In genomic region chr8:4347661-4348060, GRCm38 (mm10) we compare ENCODE assay signal across 13 mouse cellular contexts. TPM values are rescaled to one million over a fixed set of nuclear protein-coding genes. Genes with fewer than 3 reads are reported as not detected.
A peak's percentile ranks its signal among the peaks of the same experiment; 100 is the strongest.
DNase-seq lines count a peak whose midpoint lies in the region; ATAC-seq and TF ChIP-seq lines count a peak whose summit lies in the region.
"Had no signal": no experiment of that assay in that cellular context is flagged by ENCODE, and none has a peak within 500 bp of the region (broad histone marks: within the 10 kb centered on the region; RNA-seq: fewer than 3 reads in every experiment).

No protein-coding gene starts in this region.

- no peak for TF ChIP-seq CTCF in hindbrain, postnatal 0 days (IDR thresholded peaks at IDR 0.05; ENCODE audit: low read depth)
- no peak for TF ChIP-seq CTCF in ES-Bruce4 (IDR thresholded peaks at IDR 0.05; ENCODE audit: low read depth, low read length)

- ATAC-seq in hindbrain, postnatal 0 days = 0 out of 2 replicates have a peak, but pooled peaks have one; percentile 19
- peak; percentile 24; the same call in 1 of the 2 replicates for ATAC-seq in limb, embryonic 13.5 days (ENCODE audit: low FRiP score, low read depth)
- ATAC-seq: midbrain, embryonic 15.5 days had no signal

- H3K9ac ChIP-seq in hindbrain, postnatal 0 days (replicated peaks; ENCODE audit: low read length) = no peak overlapping the region
- peak overlapping the region; percentile 27; the same call in 1 of the 2 replicates for H3K9ac ChIP-seq in ES-Bruce4 (ENCODE audit: low read depth, poor library complexity, severe bottlenecking)
- no peak overlapping the region for H3K9ac ChIP-seq in limb, embryonic 13.5 days
- H3K9ac ChIP-seq: lung, embryonic 14.5 days; midbrain, embryonic 15.5 days had no signal

- no peak overlapping the region for H3K4me3 ChIP-seq in hindbrain, postnatal 0 days (ENCODE audit: low read length)
- H3K4me3 ChIP-seq in hindbrain, embryonic 10.5 days = no peak overlapping the region
- H3K4me3 ChIP-seq in ES-Bruce4 (ENCODE audit: low read depth, low read length) = no peak overlapping the region
- peak overlapping the region; percentile 8; the same call in 1 of the 2 replicates for H3K4me3 ChIP-seq in limb, embryonic 13.5 days
- H3K4me3 ChIP-seq: midbrain, embryonic 15.5 days had no signal

- no peaks in the 10 kb centered on the region for H3K36me3 ChIP-seq in hindbrain, postnatal 0 days (ENCODE audit: insufficient read depth, low read length)
- no peaks in the 10 kb centered on the region for H3K36me3 ChIP-seq in hindbrain, embryonic 10.5 days
- no peaks in the 10 kb centered on the region for H3K36me3 ChIP-seq in ES-Bruce4 (ENCODE audit: control insufficient read depth, insufficient read depth, low read length, poor library complexity, severe bottlenecking)
- H3K36me3 ChIP-seq in limb, embryonic 13.5 days = no peaks in the 10 kb centered on the region
- H3K36me3 ChIP-seq: midbrain, embryonic 15.5 days had no signal

- no peaks in the 10 kb centered on the region for H3K4me1 ChIP-seq in hindbrain, postnatal 0 days (ENCODE audit: insufficient read depth, low read length)
- H3K4me1 ChIP-seq in hindbrain, embryonic 10.5 days (replicated peaks) = peaks cover 9% of the 10 kb centered on the region
- peaks cover 2% of the 10 kb centered on the region for H3K4me1 ChIP-seq in ES-Bruce4 (ENCODE audit: control insufficient read depth, insufficient read depth, low read length)
- no peaks in the 10 kb centered on the region for H3K4me1 ChIP-seq in limb, embryonic 13.5 days
- H3K4me1 ChIP-seq: midbrain, embryonic 15.5 days had no signal

- no peak for TF ChIP-seq POLR2A in ES-Bruce4 (IDR thresholded peaks at IDR 0.05; ENCODE audit: insufficient read depth, low read length)

- TF ChIP-seq EP300 in ES-Bruce4 (IDR thresholded peaks at IDR 0.05; ENCODE audit: insufficient read depth, low read depth, low read length) = no peak

- no peaks in the 10 kb centered on the region for H3K9me3 ChIP-seq in hindbrain, postnatal 0 days (ENCODE audit: low read length)
- H3K9me3 ChIP-seq in hindbrain, embryonic 10.5 days = no peaks in the 10 kb centered on the region
- no peaks in the 10 kb centered on the region for H3K9me3 ChIP-seq in ES-Bruce4 (replicated peaks; ENCODE audit: control insufficient read depth, insufficient read depth, low read length, poor library complexity, severe bottlenecking)
- H3K9me3 ChIP-seq in limb, embryonic 13.5 days = no peaks in the 10 kb centered on the region
- H3K9me3 ChIP-seq: midbrain, embryonic 15.5 days had no signal

- WGBS in hindbrain, postnatal 0 days = 71% methylated on average over 7 of the region's 7 CpGs
- 61% methylated on average over 7 of the region's 7 CpGs for WGBS in hindbrain, embryonic 10.5 days
- 49% methylated on average over 7 of the region's 7 CpGs for WGBS in limb, embryonic 13.5 days

- no peak for DNase-seq in hindbrain, postnatal 0 days (ENCODE audit: low spot score)
- no peak for DNase-seq in hindbrain, embryonic 10.5 days (ENCODE audit: low spot score)
- DNase-seq in B cell, adult 2 months = peak; percentile 37 to 50
- DNase-seq in retina, postnatal 1 day = no peak
- DNase-seq in adrenal gland, postnatal 10 days = no peak
- DNase-seq in urinary bladder, postnatal 36 days (ENCODE audit: low spot score in 2 of 2) = no peak
- DNase-seq: cerebellum, adult 9-11 months; kidney, postnatal 36 days; lung, embryonic 14.5 days; thymus, postnatal 4 days had no signal

- no peaks in the 10 kb centered on the region for H3K27me3 ChIP-seq in hindbrain, postnatal 0 days (ENCODE audit: insufficient read depth, low read length)
- H3K27me3 ChIP-seq in hindbrain, embryonic 10.5 days (ENCODE audit: insufficient read depth, poor library complexity, severe bottlenecking) = no peaks in the 10 kb centered on the region
- H3K27me3 ChIP-seq in ES-Bruce4 (ENCODE audit: control insufficient read depth, insufficient read depth, low read length, poor library complexity, severe bottlenecking) = no peaks in the 10 kb centered on the region
- no peaks in the 10 kb centered on the region for H3K27me3 ChIP-seq in limb, embryonic 13.5 days
- H3K27me3 ChIP-seq: midbrain, embryonic 15.5 days had no signal

- H3K27ac ChIP-seq in hindbrain, postnatal 0 days = no peak overlapping the region
- no peak overlapping the region for H3K27ac ChIP-seq in hindbrain, embryonic 10.5 days
- no peak overlapping the region; the same call in 1 of the 2 replicates for H3K27ac ChIP-seq in ES-Bruce4 (ENCODE audit: insufficient read depth, low read length)
- H3K27ac ChIP-seq in limb, embryonic 13.5 days = no peak overlapping the region
- H3K27ac ChIP-seq: midbrain, embryonic 15.5 days had no signal

- no peak overlapping the region for H3K4me2 ChIP-seq in hindbrain, postnatal 0 days (ENCODE audit: low read depth, low read length)
- H3K4me2 ChIP-seq in limb, embryonic 13.5 days (replicated peaks) = peak overlapping the region; percentile 43
- H3K4me2 ChIP-seq: lung, embryonic 14.5 days; midbrain, embryonic 15.5 days had no signal

RNA-seq across cellular contexts. Expression of gene Elavl1, which starts 22.4 kb away (rescaled TPM):
- 56.2 and 61.0 TPM in 2 replicates for total RNA-seq in hindbrain, postnatal 0 days (2014; rRNA removed)
- polyA plus RNA-seq in hindbrain, postnatal 0 days (2015; fragmentation: Nextera tagmentation; extraction: Ambion mirVana) = 64.6 and 68.4 TPM in 2 replicates
- polyA plus RNA-seq in hindbrain, embryonic 10.5 days (2016; fragmentation: Nextera tagmentation; extraction: Ambion mirVana) = 306 and 336 TPM in 2 replicates
- polyA plus RNA-seq in ES-Bruce4 (2011; ENCODE audit: insufficient read depth, insufficient read length, low read depth, missing spikeins) = 118 and 123 TPM in 2 replicates
- polyA plus RNA-seq in limb, embryonic 13.5 days (2015; fragmentation: Nextera tagmentation; extraction: Ambion mirVana) = 268 and 283 TPM in 2 replicates
- 10 to 100 TPM; 77.7 to 83.9 TPM for total RNA-seq in adrenal gland, postnatal 10 days (2021)

RNA-seq across cellular contexts. Expression of gene Ccl25, which starts 22.7 kb away (rescaled TPM):
- total RNA-seq in hindbrain, postnatal 0 days (2014; rRNA removed) = 5.9 and 6.1 TPM in 2 replicates
- polyA plus RNA-seq in hindbrain, postnatal 0 days (2015; fragmentation: Nextera tagmentation; extraction: Ambion mirVana) = 17.2 and 17.9 TPM in 2 replicates
- polyA plus RNA-seq in hindbrain, embryonic 10.5 days (2016; fragmentation: Nextera tagmentation; extraction: Ambion mirVana) = 22.6 and 24.0 TPM in 2 replicates
- polyA plus RNA-seq in ES-Bruce4 (2011; ENCODE audit: insufficient read depth, insufficient read length, low read depth, missing spikeins) = 35.1 and 40.2 TPM in 2 replicates
- polyA plus RNA-seq in limb, embryonic 13.5 days (2015; fragmentation: Nextera tagmentation; extraction: Ambion mirVana) = 19.9 and 20.4 TPM in 2 replicates
- 10 to 100 TPM; 10.5 to 19.3 TPM for total RNA-seq in adrenal gland, postnatal 10 days (2021)

Comparison
In these comparisons a context has a peak if more than half of its experiments do, and no peak if none do; other contexts are left out.
1. DNase-seq: peak in B cell, adult 2 months (2 of 2); none in hindbrain, postnatal 0 days (single experiment), hindbrain, embryonic 10.5 days (single experiment), retina, postnatal 1 day (single experiment), adrenal gland, postnatal 10 days (single experiment) and urinary bladder, postnatal 36 days (0 of 2).